Mouse (Mus musculus) kidney, postnatal 4 days (tissue): ENCODE data around the gene Mmd2.

ENCODE experiments used
- DNase-seq, 2 experiments: peaks; one replicate each; pipeline ENCODE4 v3.0.0; 2021; ENCODE audit warnings: mixed read lengths in 2 of 2

Gene Mmd2

DNA sequence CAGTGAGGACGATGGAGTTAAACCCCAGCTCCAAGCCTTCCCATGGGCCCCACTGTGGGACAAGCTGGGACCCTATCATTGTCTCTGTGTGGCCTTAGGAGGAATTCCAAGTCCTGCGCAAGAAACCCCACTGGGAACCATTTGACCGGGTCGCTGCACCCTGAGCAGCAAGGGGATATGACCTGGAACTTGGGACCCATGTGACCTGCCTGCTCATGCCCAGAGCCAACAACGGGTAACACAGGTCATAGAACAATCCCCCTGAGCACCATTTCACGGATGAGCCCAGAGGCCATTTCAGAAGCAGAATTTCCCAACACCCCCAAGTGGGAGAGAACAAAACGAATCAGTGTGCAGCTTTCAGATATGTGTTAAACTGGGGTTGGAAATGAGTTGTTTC, 4.2 kb downstream of the Mmd2 start:
- no peak for DNase-seq

DNA sequence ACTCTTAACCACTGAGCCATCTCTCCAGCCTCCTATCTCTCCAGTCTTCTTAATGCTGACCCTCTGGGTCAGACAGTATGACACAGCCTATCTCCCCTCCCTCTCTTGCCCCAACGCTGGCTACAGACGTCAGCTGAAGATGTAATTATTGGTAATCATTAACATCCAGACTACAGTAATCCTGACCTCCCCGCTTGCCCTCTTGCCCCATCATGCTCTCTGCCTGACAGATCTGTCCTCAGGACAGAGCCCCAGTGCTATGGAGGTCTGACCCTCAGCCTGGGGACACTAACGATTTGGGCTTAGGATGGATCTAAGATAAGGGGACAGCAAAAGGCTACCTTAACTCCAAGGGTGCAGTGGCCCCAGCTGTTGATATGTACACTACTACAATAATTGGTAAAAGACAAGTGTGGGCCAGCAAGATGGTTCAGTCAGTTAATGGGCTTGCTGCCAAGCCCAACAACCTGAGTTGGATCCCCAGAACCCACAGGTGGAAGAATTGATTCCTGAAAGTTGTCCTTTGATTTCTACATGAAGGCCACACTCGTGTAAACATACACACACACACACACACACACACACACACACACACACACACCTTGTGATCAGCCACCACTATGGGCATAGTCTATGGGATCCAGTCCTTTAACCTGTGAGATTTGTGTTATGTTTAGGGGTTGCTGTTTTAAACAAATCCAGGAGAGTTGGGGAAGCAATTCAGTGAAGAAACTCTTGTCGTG, 10.8 kb downstream of the Mmd2 start:
- DNase-seq, result no peak

DNA sequence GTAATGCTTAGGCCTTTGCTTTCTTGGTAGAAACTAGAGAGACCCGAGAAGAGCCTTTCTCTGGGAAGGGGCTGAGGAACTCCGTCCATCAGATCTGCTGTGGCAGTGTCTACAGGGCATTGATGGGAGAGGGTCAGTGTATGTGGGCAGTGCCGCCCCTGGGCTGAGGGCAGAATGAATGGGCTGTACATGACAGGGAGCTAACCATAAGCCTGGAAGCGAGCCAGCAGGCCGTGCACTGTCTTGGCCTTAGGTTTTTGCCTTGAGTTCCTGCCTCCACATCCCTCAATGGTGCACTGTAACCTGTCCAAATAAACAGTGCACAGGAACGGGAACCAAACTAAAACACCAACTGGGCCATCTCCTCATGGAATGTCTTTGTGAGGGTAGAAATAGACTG, 11.9 kb downstream of the Mmd2 start:
- DNase-seq, result no peak

DNA sequence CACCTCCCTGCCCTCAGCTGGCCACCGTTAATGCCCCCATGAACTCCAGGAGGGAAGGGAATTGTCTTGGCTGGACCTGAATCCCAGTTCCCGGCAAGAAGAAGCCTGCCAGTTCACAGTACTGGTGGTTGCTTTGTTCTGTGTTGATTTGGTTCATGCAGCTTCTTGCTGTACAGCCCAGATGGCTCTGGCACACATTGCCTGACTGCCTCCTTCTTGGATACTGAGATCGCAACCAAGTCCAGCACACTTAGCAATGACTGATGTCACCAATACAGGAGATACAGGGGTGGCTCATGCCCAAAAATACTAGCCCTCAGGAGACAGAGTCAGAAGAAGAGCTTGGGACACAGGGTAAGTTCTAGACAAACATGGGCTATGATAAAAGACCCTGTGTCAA, 12.9 kb downstream of the Mmd2 start:
- DNase-seq, result no peak

DNA sequence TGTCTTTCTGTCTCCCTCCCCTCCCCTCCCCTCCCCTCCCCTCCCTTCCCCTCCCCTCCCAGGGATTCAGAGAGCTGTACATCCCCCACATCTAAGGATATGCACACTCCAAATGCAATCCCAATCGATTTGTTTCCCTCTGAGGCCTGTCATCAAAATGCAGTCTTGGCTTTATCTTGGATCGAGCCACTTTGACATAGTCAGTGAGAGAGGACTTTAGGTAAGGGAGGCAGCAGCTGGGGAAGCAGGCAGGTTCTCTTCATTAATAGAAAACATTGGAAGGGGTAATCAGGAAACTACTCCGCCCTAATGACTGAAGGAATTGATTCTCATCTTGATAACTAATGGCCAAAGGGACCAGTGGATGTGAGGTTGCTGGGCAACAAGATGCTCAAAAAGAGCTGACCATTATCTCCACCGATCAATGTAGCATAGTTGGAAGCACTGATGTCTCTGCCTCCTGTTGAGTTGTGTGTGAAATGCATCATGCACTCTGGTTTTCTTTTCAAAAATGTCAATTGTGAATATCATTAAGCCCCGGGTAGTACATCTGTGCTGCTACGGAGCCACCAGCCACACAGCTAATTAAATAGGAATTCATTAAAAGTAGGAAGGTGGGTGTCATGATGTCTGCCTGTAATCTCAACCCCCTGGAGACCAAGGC, 17.5 kb downstream of the Mmd2 start:
- DNase-seq, result no peak

DNA sequence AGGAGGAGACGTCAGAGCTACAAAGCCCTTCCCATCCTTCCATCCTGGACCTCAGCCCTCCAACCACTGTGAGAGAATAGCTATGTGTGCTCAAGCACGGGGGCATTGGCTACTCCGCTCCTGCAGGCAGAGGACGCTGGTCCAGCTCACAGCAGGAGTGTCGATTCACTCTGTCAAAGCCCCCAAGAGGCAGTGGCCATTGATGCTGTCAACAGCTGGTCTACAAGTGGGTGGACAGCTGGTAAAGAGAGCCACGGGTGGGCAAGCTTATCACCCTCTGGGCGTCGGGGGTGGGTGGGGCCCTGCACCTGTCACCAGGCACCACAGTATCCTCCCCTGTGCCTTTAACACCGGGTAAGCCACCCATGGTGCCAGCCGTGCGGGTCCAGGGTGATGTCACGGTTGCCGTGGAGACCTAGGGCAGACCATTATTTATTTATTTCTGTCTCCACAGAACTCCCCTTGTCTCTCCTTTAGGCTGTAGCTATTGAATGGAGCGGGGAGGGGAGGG, 24.9 kb downstream of the Mmd2 start:
- peak; percentile 9 to 34 for DNase-seq

DNA sequence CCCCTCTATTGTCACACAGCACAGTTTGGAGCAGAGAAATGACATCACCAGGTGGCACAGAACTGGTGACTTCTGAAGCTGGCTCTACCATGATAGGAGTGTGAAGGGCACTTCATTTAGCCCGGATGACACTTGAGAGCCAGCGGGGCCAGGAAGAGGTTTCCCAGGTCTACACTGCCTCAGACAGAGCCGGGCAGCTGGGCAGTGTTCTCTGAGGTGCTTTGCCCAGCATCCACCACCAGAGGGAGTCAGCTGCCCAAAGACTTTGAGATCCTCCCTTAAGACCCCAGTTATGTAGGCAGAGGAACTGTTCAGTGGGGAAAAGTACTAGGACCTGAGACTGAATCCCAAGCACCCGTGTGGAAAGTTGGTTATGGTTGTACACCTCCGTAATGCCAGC, 27.1 kb downstream of the Mmd2 start:
- peak; percentile 77 to 80 for DNase-seq

DNA sequence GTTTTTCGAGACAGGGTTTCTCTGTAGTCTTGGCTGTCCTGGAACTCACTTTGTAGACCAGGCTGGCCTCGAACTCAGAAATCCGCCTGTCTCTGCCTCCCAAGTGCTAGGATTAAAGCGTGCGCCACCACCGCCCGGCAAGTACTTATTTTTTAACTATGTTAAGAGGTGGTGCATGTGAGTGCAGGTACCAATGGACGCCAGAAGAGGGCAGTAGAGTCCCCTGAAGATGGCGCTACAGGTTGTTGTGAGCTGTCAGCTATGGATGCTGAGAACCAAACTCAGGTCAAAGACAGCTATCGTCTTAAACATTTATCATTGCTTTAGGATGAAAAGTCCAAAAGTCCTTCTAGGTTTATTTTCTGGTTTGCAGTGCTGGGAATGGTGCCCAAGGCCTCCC, 30.4 kb downstream of the Mmd2 start:
- no peak for DNase-seq

DNA sequence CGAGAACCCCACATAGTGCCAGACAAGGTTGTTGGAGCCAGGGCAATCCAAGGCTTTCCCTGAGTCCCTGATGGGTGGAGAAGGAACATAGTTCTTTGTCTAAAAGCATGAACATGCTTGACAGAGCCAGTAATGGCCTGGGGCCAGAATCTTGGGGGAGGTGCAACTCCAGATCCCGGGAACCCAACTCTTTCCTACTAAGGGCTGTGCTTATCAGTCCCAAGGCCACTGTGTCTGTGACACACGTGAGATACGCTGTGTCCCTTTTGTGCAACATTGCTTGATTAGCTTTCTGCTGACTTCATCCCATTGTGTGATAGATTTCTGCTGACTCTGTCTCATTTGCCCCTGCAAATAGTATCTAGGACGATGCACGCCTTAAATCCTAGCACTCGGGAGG, 31.8 kb downstream of the Mmd2 start:
- DNase-seq, result peak; percentile 38 to 43

DNA sequence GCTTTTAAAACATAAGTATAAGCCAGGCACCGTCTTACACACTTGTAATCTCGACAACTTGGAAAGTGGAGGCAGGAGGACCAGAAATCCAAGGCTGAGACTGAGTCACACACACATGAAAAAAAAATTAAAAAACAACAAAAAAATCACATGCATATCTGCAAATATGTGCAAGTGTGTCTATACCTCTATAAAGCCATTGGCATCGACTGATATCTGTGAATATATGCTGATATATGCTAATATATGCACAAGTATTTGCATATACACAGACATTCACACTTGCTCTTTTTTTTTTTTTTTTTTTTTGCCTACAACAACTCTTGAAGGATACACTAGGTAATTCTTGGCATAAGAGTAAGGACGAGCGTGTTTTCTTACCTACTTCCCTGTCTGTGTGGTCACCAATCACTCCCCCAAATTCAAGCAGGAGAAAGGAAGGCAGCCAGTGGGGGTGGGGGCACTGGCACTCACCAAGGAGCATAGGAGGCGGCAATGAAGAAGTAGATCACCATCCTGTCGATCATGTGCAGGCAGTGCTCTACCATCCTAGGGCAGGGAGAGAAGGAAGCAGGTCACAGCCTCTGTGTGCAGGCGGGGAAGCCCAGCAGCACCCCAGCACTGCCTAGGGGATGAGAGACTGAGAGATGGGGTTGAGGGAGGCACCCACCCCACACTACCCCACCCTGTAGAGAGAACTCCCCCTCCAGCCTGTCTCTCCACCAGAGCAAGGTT, 34.1 kb downstream of the Mmd2 start:
- DNase-seq, result no peak

DNA sequence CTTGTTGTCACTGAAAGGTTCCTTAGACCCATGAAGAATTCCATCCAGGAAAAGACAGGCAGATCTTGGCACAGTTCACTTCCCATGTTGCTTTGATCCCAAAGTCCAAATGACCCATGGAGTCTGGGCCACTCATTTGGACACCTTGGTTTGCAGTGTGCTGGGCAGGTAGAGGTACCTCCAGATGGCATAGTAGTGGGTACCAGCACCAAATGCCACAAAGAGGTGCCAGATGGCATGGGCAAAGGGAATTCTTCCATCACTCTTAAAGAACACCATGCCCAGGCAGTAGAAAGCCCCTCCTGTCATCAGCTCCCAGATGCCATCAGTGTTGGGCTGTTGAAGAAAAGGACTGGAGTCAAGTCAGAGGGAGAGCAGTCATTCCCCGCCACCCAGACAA, 44.0 kb downstream of the Mmd2 start:
- DNase-seq, result no peak

DNA sequence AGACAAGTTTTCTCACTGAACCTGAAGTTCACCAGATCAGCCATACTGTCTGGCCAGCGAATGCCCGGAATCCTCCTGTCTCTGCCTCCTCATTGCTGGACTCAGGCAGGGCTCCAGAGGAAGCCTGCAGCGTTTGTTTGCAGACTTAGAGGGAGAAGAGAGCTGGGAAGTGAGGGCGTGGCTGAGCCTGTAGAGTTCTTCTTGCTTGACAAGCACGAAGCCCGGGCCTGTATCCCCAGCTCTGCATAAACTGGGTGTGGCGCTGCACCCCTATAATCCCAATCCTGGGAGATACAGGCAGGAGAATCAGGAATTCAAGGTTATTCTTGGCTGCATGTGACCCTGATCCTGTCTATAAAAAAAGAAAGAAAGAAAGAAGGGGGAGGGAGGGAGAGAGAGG, 48.3 kb downstream of the Mmd2 start:
- no peak for DNase-seq

DNA sequence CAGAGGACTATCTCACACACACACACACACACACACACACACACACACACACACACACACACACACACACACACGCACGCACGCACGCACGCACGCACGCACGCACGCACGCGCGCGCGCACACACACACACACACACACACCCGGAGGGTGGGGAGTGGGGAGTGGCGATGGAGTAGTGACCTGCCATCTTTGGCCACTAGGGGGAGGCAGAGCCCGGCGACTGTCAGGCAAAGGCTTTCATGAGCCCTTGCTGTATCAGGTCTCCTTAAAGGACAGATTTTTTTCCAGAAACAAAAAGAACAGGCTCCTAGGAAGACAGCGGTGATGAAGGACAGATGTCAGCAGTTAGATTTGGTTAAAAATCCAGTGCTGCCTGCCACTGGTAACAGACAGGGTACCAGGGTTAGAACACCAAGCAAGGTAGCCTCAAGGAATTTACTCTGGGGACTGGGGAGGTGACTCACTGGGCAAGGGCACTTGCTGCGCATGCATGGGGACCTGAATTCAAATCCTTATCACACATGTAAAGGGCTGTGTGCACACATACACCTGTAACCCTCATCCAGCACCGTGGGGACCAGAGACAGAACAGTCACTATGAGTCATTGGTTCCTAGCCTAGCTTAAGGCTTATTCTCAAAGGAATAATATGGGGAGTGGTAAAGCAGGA, 51.1 kb downstream of the Mmd2 start:
- DNase-seq, result peak; percentile 85 to 86

DNA sequence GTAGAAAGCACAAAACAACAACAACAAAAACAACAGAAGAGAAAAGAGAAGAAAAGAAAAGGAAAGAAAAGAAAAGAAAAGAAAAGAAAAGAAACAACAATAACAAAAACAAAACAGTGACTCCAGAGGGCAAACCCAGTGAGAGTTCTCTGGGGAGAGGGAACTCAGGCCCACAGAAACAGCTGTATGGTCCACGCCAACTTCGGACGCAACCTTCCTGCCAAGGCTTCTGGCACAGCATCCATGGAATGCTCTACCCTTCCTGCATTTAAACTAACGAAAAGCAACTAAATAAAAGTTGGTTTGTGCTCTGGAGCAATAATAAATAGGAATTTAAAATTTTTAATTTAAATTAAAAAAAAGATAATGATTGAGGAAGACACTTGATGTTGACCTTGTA, 51.9 kb downstream of the Mmd2 start:
- DNase-seq, result no peak

DNA sequence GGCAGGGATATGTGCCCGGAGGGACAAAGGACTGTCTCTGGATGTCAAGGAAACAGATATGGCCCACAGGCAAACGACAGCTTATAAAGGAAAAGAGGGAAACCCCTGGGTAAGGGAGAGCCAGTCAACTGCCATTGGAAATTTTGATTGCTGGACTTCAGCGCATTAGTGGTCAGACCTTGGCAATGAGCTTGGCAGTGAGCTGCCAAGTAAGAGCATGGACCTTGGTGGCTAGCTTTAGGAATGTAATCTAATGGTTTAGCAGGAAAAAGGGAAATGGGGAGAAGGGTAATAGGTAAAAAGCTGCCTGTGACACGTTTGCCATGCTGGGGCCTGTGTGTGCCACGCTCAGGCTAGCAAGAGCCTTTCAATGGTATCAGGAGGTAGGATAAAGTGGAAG, 52.7 kb downstream of the Mmd2 start:
- DNase-seq, result no peak

DNA sequence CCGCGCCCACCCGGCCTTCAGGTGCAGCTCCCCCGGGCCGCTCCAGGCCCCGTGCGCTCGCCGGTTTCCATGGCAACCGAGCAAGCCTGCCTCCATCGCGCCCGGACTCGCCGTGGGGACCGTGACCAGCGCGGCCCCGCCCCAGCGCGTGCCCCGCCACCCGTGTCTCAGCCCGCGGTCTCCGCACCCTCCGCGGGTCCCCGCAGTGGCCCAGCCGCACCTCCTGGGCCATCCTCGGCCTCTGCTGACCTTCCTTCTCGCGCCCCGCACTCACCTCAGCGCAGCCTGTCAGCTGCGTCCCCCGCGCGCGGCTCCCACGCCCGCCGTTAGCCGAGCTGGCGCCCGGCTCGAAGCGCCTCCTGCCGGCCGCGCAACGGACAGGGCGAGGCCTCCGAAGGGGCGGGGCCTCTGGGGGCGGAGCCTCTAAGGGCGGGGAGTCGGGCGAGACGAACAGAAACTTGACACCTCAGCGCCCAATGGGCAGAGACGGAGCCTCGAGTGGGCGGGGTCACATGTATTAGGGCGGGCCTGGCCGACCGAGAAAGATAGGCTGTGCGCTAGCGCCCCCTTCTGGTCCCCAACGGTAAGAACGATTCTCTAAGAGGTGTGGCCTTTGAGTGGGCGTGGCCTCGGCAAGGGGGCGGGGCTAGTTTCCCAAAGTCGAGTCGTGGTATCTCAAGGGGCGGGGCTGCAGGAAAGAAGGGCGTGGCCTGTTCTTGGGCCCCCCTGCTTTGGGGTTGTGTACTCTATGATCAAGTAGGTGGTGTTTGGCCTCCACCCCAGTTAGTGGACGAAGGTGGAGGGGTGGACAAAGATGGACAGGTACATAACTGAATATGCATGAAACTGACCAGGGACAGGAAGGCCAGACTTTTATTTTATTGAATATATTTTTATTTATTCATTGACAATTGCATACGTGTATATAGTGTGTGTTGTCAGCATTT, 57.6 kb downstream of the Mmd2 start, which contains the start of gene Radil:
Gene Radil, minus strand, starts transcription at position 393 of the 947 bp plus-strand sequence.
- DNase-seq, result peak; percentile 99

DNA sequence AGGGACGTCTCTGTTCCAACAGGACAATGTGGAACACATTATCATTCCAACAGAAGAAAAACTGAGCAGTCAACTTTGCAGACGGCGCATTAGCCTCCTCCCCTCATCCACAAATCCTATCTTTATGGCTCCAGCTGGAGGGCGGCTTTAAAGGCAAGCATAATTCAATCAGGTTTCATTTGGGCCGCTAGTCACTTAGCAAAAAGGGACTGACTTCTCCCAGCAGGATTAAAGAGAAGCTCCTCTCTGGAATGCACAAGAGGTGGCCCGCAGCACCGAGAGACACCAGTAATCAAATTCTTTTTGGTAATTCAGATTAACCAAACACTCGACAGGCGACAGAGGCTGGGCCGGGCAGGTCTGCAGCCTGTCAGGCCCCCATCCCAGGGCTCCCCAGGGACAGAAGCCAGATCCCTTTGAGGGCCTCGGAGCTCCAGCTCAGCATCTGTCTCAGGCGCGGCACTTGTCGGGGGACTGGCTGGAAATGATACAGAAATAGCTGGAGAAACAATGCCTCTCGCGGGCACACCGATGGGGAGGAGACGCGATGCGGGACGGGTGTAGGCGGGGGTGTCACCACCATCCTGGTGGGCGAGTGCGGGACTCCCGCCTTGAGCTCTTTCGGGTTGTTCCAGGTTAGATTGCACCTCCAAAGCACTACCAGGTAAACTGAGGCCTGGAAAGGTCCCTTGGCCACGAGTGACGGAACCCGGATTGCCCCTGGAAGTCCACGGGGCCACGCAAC, 58.5 kb downstream of the Mmd2 start:
- peak; percentile 61 to 71 for DNase-seq

DNA sequence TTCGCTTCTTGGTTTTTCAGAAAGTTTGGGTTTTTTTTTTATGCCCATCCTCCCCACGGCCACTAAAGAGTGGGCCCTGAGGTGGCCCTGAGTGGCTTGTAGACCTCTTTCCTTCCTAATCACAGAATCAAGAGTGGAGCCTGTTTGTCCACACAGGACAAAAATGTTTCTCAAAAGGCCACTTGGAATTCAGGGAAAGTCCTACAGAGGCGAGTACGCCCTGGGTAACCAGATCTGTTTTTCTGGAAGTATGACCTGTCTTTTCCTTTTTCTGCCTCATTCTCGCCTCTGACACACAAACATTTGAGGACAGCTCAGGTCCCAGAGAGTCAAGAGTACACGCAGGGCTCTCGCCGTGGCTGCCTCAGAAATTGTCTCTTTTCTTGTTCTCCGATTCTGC, 59.2 kb downstream of the Mmd2 start:
- DNase-seq, result no peak

DNA sequence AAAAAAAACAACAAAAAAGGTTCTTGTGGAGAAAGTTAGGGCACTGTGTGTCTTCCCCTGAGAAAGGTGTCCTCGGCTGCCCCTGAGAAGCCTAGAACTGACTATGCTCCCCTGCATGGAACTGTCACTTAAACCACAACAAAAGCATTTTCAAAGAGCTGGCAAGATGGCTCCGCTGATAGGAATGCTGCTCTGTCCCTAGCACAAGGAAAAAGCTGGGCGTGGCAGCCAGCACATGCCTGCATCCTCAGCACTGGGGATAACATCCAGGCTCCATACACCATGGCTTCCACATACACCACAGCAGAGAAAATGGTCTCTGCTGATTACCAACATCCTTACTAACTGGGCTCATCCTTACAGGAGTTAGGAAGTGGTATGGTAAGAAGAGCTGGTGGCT, 61.5 kb downstream of the Mmd2 start:
- DNase-seq, result no peak

DNA sequence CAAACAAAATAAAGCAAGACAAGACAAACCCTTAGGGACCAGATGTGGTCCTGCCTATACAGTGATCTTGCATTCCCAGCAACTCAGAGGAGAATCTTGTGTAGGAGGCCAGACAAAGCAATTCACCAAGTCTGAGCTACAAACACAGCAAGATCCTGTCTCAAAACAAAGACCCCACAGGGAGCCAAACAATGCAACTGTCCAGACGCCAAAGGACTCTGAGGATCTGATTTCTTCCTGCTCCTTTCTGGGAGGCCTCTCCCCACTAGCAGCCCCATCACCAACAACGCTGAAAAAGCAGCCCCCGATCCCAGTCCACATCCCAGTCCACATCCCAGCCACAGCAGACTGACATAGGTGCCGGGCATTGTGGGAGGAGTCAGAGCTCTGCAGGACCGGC, 62.3 kb downstream of the Mmd2 start:
- DNase-seq, result peak; percentile 13 to 19
